Mouse (Mus musculus) ES-E14 (cell line): ENCODE measurements around the gene Gabbr2. TPM values are rescaled to one million over a fixed set of nuclear protein-coding genes. Genes with fewer than 3 reads are reported as not detected.

Experiments
- DNase-seq: peaks from one replicate; pipeline ENCODE4 v3.0.0-alpha.2; 2013; ENCODE audit warnings: low read depth, low spot score
- H3K27ac ChIP-seq: 2 replicates; pipeline ENCODE4 v1.5.1; 2012; ENCODE audit warnings: low read depth, mild to moderate bottlenecking, low read length, moderate library complexity, mixed read lengths; ENCODE audit not compliant: poor library complexity, insufficient read depth, severe bottlenecking
- H3K36me3 ChIP-seq: 2 replicates; pipeline ENCODE4 v1.6.1; 2012; ENCODE audit warnings: mild to moderate bottlenecking, low read length, moderate library complexity, mixed read lengths; ENCODE audit not compliant: control insufficient read depth, poor library complexity, insufficient read depth, severe bottlenecking
- H3K4me1 ChIP-seq, 2 experiments: fragments of 150-350 bp in 1 of 2; sonication (generic) in 1 of 2; 2 replicates each; pipeline ENCODE4 v1.6.1; 2012; ENCODE audit warnings: low read length in 2 of 2, mild to moderate bottlenecking in 1 of 2, mixed read lengths in 1 of 2; ENCODE audit not compliant: control insufficient read depth in 2 of 2, insufficient read depth in 2 of 2, poor library complexity in 1 of 2
- H3K4me3 ChIP-seq, 2 experiments: fragments of 150-350 bp in 1 of 2; sonication (generic) in 1 of 2; 2 replicates each; pipeline ENCODE4 v1.5.1; 2012; ENCODE audit warnings: low read length in 2 of 2, low read depth in 1 of 2, mild to moderate bottlenecking in 1 of 2, mixed read lengths in 1 of 2; ENCODE audit not compliant: insufficient read depth in 1 of 2, poor library complexity in 1 of 2, severe bottlenecking in 1 of 2
- H3K9ac ChIP-seq: 2 replicates; pipeline ENCODE4 v1.6.1; 2012; ENCODE audit warnings: low read depth, mild to moderate bottlenecking, low read length, mixed read lengths; ENCODE audit not compliant: poor library complexity, insufficient read depth, severe bottlenecking
- H3K9me3 ChIP-seq: fragments of 150-350 bp; sonication (generic); 2 replicates; pipeline ENCODE4 v1.6.1; 2012; ENCODE audit warnings: low read depth, mild to moderate bottlenecking, low read length; ENCODE audit not compliant: control insufficient read depth, insufficient read depth
- CHD2 ChIP-seq: IDR thresholded peaks from 2 replicates; pipeline ENCODE4 v1.6.1; 2014; ENCODE audit warnings: mild to moderate bottlenecking, low read depth, low read length, inconsistent platforms
- HCFC1 ChIP-seq: IDR thresholded peaks from 2 replicates; pipeline ENCODE4 v1.6.1; 2012; ENCODE audit warnings: low read length, inconsistent platforms, borderline replicate concordance; ENCODE audit not compliant: insufficient read depth
- MAFK ChIP-seq: IDR thresholded peaks from 2 replicates; pipeline ENCODE4 v1.6.1; 2014; ENCODE audit warnings: mild to moderate bottlenecking, low read depth, low read length, inconsistent platforms; ENCODE audit not compliant: insufficient read depth
- ZC3H11A ChIP-seq: IDR thresholded peaks from 2 replicates; pipeline ENCODE4 v1.6.1; 2012; ENCODE audit warnings: low read depth, mild to moderate bottlenecking, inconsistent platforms, low read length, borderline replicate concordance
- ZNF384 ChIP-seq: IDR thresholded peaks from 2 replicates; pipeline ENCODE4 v1.6.1; 2012; ENCODE audit warnings: low read depth, low read length, inconsistent platforms
- in situ Hi-C, 2 experiments: fragments of 600-800 bp; cut with MboI; formaldehyde crosslinking; loops; one replicate each; pipeline ENCODE4 v1.15.1; 2025; ENCODE audit warnings: low sequenced_read_pairs in 2 of 2, inconsistent platforms in 1 of 2; ENCODE audit not compliant: unreplicated experiment in 2 of 2
- total RNA-seq: library from RNA; depleted of rRNA; stranded (reverse); fragments of 300-350 nt; gene quantifications from 2 replicates; pipeline ENCODE4 v1.2.3, GENCODE M21; 2012

Gene Gabbr2
- total RNA-seq, 1 experiment, result 0.09 TPM

- Histone ChIP-seq H3K4me1 (no peaks in the 10 kb centered on the region), H3K9ac (no peak overlapping the region), H3K36me3 (no peaks in the 10 kb centered on the region), H3K4me3 (no peak overlapping the region), H3K27ac (no peak overlapping the region), H3K9me3 (no peaks in the 10 kb centered on the region)
- TF ChIP-seq ZNF384 (no peak), HCFC1 (no peak), MAFK (no peak), CHD2 (no peak), ZC3H11A (no peak)
- in situ Hi-C loops, result no loop called here
- no peak for DNase-seq
These were observed 167.9 kb downstream of the Gabbr2 start for GRCm38 (mm10) chr4:46823738-46824137.

DNA sequence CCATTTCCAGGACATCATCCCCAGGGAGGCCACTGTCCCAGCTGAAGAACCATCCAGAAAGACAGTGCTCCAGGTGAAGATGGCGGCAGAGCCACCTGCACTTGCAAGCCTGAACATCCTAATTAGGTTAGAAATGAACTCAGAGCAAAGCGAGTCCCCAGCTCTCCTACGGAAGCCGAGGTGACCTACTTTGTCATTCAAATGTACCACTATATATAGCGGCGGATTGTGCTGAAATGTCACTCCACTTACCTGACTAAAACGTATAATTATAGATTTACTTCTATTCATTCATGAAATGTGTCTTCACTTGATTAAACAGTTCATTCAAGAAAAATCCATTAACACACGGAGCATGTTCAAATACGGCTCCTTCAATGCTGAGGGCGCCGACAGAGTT, 170.0 kb downstream of the Gabbr2 start:
- no peak overlapping the region for H3K27ac ChIP-seq
- TF ChIP-seq CHD2 (no peak), MAFK (no peak), HCFC1 (no peak), ZNF384 (no peak), ZC3H11A (no peak)
- H3K36me3 ChIP-seq, result no peaks in the 10 kb centered on the region
- H3K4me1 ChIP-seq, result peaks cover 0 to 2% of the 10 kb centered on the region in 2 experiments; a peak in 1 of 4 replicates
- DNase-seq, result no peak
- H3K9ac ChIP-seq, result no peak overlapping the region
- in situ Hi-C loops, result no loop called here
- H3K9me3 ChIP-seq, result no peaks in the 10 kb centered on the region
- no peak overlapping the region for H3K4me3 ChIP-seq

GRCm38 (mm10) chr4:46814954-46815353, 176.7 kb downstream of the Gabbr2 start:
- Histone ChIP-seq H3K4me1 (peaks cover 0 to 7% of the 10 kb centered on the region in 2 experiments; a peak in 1 of 4 replicates), H3K9me3 (no peaks in the 10 kb centered on the region), H3K9ac (no peak overlapping the region), H3K27ac (no peak overlapping the region), H3K4me3 (no peak overlapping the region), H3K36me3 (no peaks in the 10 kb centered on the region)
- in situ Hi-C loops, result no loop called here
- TF ChIP-seq HCFC1, result no peak
- TF ChIP-seq ZC3H11A, result no peak
- no peak for TF ChIP-seq MAFK
- no peak for TF ChIP-seq ZNF384
- no peak for TF ChIP-seq CHD2
- no peak for DNase-seq

DNA sequence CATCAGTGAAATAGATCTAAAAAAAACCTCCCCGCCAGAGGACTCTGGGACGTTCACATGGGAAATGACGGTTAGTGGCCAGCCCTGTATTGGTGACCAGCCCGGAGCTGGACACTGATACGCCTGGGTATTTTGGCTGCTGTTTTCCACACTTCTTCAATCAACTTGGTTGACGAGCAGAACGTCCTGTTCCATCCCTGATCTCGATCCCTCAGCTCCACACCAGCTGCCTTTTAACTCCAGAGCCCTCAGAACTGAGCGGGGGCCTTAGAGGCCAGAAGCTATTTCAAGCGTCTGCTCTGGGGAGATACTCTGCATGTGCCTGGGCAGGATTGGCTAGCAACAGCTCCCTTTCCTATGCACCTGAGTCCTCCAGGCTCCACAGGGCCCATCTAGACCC, 177.4 kb downstream of the Gabbr2 start:
- H3K4me3 ChIP-seq, result no peak overlapping the region
- H3K4me1 ChIP-seq, result peaks cover 0 to 7% of the 10 kb centered on the region in 2 experiments; a peak in 1 of 4 replicates
- in situ Hi-C loops, result no loop called here
- TF ChIP-seq HCFC1 (no peak), ZC3H11A (no peak), ZNF384 (no peak), MAFK (no peak)
- no peak for DNase-seq
- H3K9ac ChIP-seq, result no peak overlapping the region
- no peaks in the 10 kb centered on the region for H3K9me3 ChIP-seq
- H3K27ac ChIP-seq, result no peak overlapping the region
- no peaks in the 10 kb centered on the region for H3K36me3 ChIP-seq

- in situ Hi-C loops, result no loop called here
- Histone ChIP-seq H3K4me1 (peaks cover 0 to 5% of the 10 kb centered on the region in 2 experiments; a peak in 1 of 4 replicates), H3K9me3 (no peaks in the 10 kb centered on the region), H3K9ac (no peak overlapping the region), H3K36me3 (no peaks in the 10 kb centered on the region), H3K4me3 (no peak overlapping the region), H3K27ac (no peak overlapping the region)
- TF ChIP-seq ZC3H11A, result no peak
- no peak for TF ChIP-seq MAFK
- no peak for TF ChIP-seq HCFC1
- TF ChIP-seq CHD2, result no peak
- no peak for TF ChIP-seq ZNF384
- no peak for DNase-seq
These were observed 180.5 kb downstream of the Gabbr2 start for GRCm38 (mm10) chr4:46811165-46811564.
